Mouse (Mus musculus) embryonic facial prominence, embryonic 13.5 days (tissue): Measurements from ENCODE around the gene Wasf1. TPM values are rescaled to one million over a fixed set of nuclear protein-coding genes. Genes with fewer than 3 reads are reported as not detected.
A peak's percentile ranks its signal among the peaks of the same experiment; 100 is the strongest.

Experiments
- ATAC-seq: fragments of 200-750 bp; cut with Nextera tagmentation; 2 replicates; pipeline ENCODE4 v1.8.0; 2017; ENCODE audit warnings: low read depth; ENCODE audit not compliant: insufficient number of reproducible peaks, insufficient read depth, low FRiP score, low TSS enrichment
- H3K27ac ChIP-seq: fragments of 300-500 bp; sonication (generic); 2 replicates; pipeline ENCODE4 v1.5.1; 2015; ENCODE audit warnings: moderate library complexity, mild to moderate bottlenecking, inconsistent platforms
- H3K27me3 ChIP-seq: fragments of 300-500 bp; sonication (generic); 2 replicates; pipeline ENCODE4 v1.6.1; 2015; ENCODE audit warnings: mild to moderate bottlenecking, inconsistent platforms
- H3K36me3 ChIP-seq: fragments of 300-500 bp; sonication (generic); 2 replicates; pipeline ENCODE4 v1.6.1; 2015; ENCODE audit warnings: mild to moderate bottlenecking, inconsistent platforms
- H3K4me1 ChIP-seq: fragments of 300-500 bp; sonication (generic); 2 replicates; pipeline ENCODE4 v1.6.1; 2015; ENCODE audit warnings: inconsistent platforms
- H3K4me2 ChIP-seq: fragments of 300-500 bp; sonication (generic); 2 replicates; pipeline ENCODE4 v1.6.1; 2015; ENCODE audit warnings: moderate library complexity, mild to moderate bottlenecking, inconsistent platforms
- H3K4me3 ChIP-seq: fragments of 300-500 bp; sonication (generic); 2 replicates; pipeline ENCODE4 v1.5.1; 2015; ENCODE audit warnings: mild to moderate bottlenecking, inconsistent platforms
- H3K9ac ChIP-seq: fragments of 300-500 bp; sonication (generic); 2 replicates; pipeline ENCODE4 v1.6.1; 2015; ENCODE audit warnings: mild to moderate bottlenecking, inconsistent platforms
- H3K9me3 ChIP-seq: fragments of 300-500 bp; sonication (generic); 2 replicates; pipeline ENCODE4 v1.6.1; 2016; ENCODE audit warnings: inconsistent platforms
- WGBS: fragments of 180-500 bp; shearing (Covaris S2); methylation state at CpG from one replicate; pipeline ENCODE4 v1.1.7; 2015; ENCODE audit warnings: mixed read lengths; 5-methylcytosine and 5-hydroxymethylcytosine counted together
- polyA plus RNA-seq: library from polyadenylated mRNA; unstranded; fragments of >200 nt; fragmentation: Nextera tagmentation; extraction: Ambion mirVana; gene quantifications from 2 replicates; pipeline ENCODE4 v1.2.1, GENCODE M21; 2015

Wasf1 gene
- polyA plus RNA-seq = 27.3 and 29.1 TPM in 2 replicates

- Histone ChIP-seq H3K9me3 (no peaks in the 10 kb centered on the region), H3K4me1 (peaks cover 18% of the 10 kb centered on the region), H3K9ac (peak within 1 kb of the TSS; percentile 94), H3K27me3 (no peaks in the 10 kb centered on the region), H3K4me2 (peak within 1 kb of the TSS; percentile 75), H3K4me3 (peak within 1 kb of the TSS; percentile 91), H3K36me3 (no peaks in the 10 kb centered on the region), H3K27ac (peak within 1 kb of the TSS; percentile 96)
- peak; percentile 97 for ATAC-seq
- WGBS = under 1% methylated on average over 44 of the region's 44 CpGs
These were observed at the start of gene Wasf1, which contains the start of gene Cdc40 for GRCm38 (mm10) chr10:40882831-40883643. Gene Wasf1, plus strand, starts transcription at chr10:40883475. Gene Cdc40, minus strand, starts transcription at chr10:40883311.

GRCm38 (mm10) chr10:40840086-40840485, 43.2 kb upstream of the Wasf1 start:
- H3K4me1 ChIP-seq = peaks cover 8% of the 10 kb centered on the region; the same call in 1 of the 2 replicates
- H3K27ac ChIP-seq = no peak overlapping the region
- no peak for ATAC-seq
- no peak overlapping the region for H3K4me3 ChIP-seq
- H3K9me3 ChIP-seq = no peaks in the 10 kb centered on the region
- no peak overlapping the region for H3K4me2 ChIP-seq
- 84% methylated on average over 5 of the region's 5 CpGs for WGBS
- no peaks in the 10 kb centered on the region for H3K27me3 ChIP-seq
- no peak overlapping the region for H3K9ac ChIP-seq
- peaks cover 63% of the 10 kb centered on the region for H3K36me3 ChIP-seq

- WGBS = 53% methylated on average over 5 of the region's 5 CpGs
- Histone ChIP-seq H3K27me3 (no peaks in the 10 kb centered on the region), H3K27ac (no peak overlapping the region; the same call in 1 of the 2 replicates), H3K9me3 (no peaks in the 10 kb centered on the region), H3K9ac (no peak overlapping the region), H3K4me1 (peaks cover 12% of the 10 kb centered on the region; the same call in 1 of the 2 replicates), H3K36me3 (peaks cover 71% of the 10 kb centered on the region), H3K4me3 (no peak overlapping the region), H3K4me2 (no peak overlapping the region)
- no peak for ATAC-seq
These were observed 39.4 kb upstream of the Wasf1 start for GRCm38 (mm10) chr10:40843841-40844240.

GRCm38 (mm10) chr10:40844546-40844945, 38.7 kb upstream of the Wasf1 start:
- Histone ChIP-seq H3K36me3 (peaks cover 75% of the 10 kb centered on the region), H3K27ac (peak overlapping the region; percentile 57), H3K4me1 (peaks cover 12% of the 10 kb centered on the region; the same call in 1 of the 2 replicates), H3K9ac (no peak overlapping the region), H3K27me3 (no peaks in the 10 kb centered on the region), H3K4me2 (no peak overlapping the region), H3K9me3 (no peaks in the 10 kb centered on the region), H3K4me3 (no peak overlapping the region)
- 53% methylated on average over 10 of the region's 10 CpGs for WGBS
- ATAC-seq = no peak

- Histone ChIP-seq H3K4me3 (no peak overlapping the region), H3K36me3 (peaks cover 74% of the 10 kb centered on the region), H3K9ac (no peak overlapping the region), H3K27ac (no peak overlapping the region), H3K27me3 (no peaks in the 10 kb centered on the region), H3K4me1 (peaks cover 12% of the 10 kb centered on the region; the same call in 1 of the 2 replicates), H3K4me2 (no peak overlapping the region), H3K9me3 (no peaks in the 10 kb centered on the region)
- ATAC-seq = no peak
- 75% methylated on average over 6 of the region's 6 CpGs for WGBS
These were observed 37.6 kb upstream of the Wasf1 start for GRCm38 (mm10) chr10:40845626-40846025.

GRCm38 (mm10) chr10:40847176-40847874, 36.0 kb upstream of the Wasf1 start:
- Histone ChIP-seq H3K4me3 (no peak overlapping the region), H3K9me3 (no peaks in the 10 kb centered on the region), H3K27ac (no peak overlapping the region), H3K9ac (no peak overlapping the region), H3K27me3 (no peaks in the 10 kb centered on the region), H3K36me3 (peaks cover 60% of the 10 kb centered on the region), H3K4me1 (peaks cover 12% of the 10 kb centered on the region; the same call in 1 of the 2 replicates), H3K4me2 (no peak overlapping the region)
- 93% methylated on average over 10 of the region's 10 CpGs for WGBS
- ATAC-seq = no peak

- Histone ChIP-seq H3K9me3 (no peaks in the 10 kb centered on the region), H3K27ac (no peak overlapping the region), H3K9ac (no peak overlapping the region), H3K36me3 (peaks cover 43% of the 10 kb centered on the region), H3K27me3 (no peaks in the 10 kb centered on the region), H3K4me2 (no peak overlapping the region), H3K4me3 (no peak overlapping the region), H3K4me1 (peaks cover 1% of the 10 kb centered on the region; the same call in 1 of the 2 replicates)
- WGBS = 79% methylated on average over 2 of the region's 2 CpGs
- no peak for ATAC-seq
These were observed 32.6 kb upstream of the Wasf1 start for GRCm38 (mm10) chr10:40850644-40851043.

GRCm38 (mm10) chr10:40851138-40851537, 32.1 kb upstream of the Wasf1 start:
- Histone ChIP-seq H3K9ac (no peak overlapping the region), H3K27me3 (no peaks in the 10 kb centered on the region), H3K4me1 (no peaks in the 10 kb centered on the region), H3K9me3 (no peaks in the 10 kb centered on the region), H3K36me3 (peaks cover 41% of the 10 kb centered on the region), H3K27ac (no peak overlapping the region), H3K4me3 (no peak overlapping the region), H3K4me2 (no peak overlapping the region)
- no peak for ATAC-seq

GRCm38 (mm10) chr10:40855616-40856015, 27.7 kb upstream of the Wasf1 start:
- Histone ChIP-seq H3K4me1 (no peaks in the 10 kb centered on the region), H3K9me3 (no peaks in the 10 kb centered on the region), H3K4me3 (no peak overlapping the region), H3K4me2 (no peak overlapping the region), H3K36me3 (peaks cover 7% of the 10 kb centered on the region; the same call in 1 of the 2 replicates), H3K27me3 (no peaks in the 10 kb centered on the region), H3K9ac (no peak overlapping the region), H3K27ac (no peak overlapping the region)
- 50% methylated on average over 2 of the region's 2 CpGs for WGBS
- ATAC-seq = no peak

GRCm38 (mm10) chr10:40856703-40857102, 26.6 kb upstream of the Wasf1 start:
- Histone ChIP-seq H3K27me3 (no peaks in the 10 kb centered on the region), H3K9me3 (no peaks in the 10 kb centered on the region), H3K4me1 (no peaks in the 10 kb centered on the region), H3K9ac (no peak overlapping the region), H3K4me3 (no peak overlapping the region), H3K36me3 (peaks cover 7% of the 10 kb centered on the region; the same call in 1 of the 2 replicates), H3K27ac (no peak overlapping the region), H3K4me2 (no peak overlapping the region)
- ATAC-seq = no peak
- 85% methylated on average over 7 of the region's 7 CpGs for WGBS

- Histone ChIP-seq H3K4me2 (no peak overlapping the region), H3K4me1 (no peaks in the 10 kb centered on the region), H3K9me3 (no peaks in the 10 kb centered on the region), H3K27me3 (no peaks in the 10 kb centered on the region), H3K9ac (no peak overlapping the region), H3K27ac (no peak overlapping the region), H3K36me3 (peaks cover 3% of the 10 kb centered on the region; the same call in 1 of the 2 replicates), H3K4me3 (no peak overlapping the region)
- WGBS = 79% methylated on average over 8 of the region's 8 CpGs
- ATAC-seq = no peak
These were observed 25.7 kb upstream of the Wasf1 start for GRCm38 (mm10) chr10:40857599-40857998.
